Mouse (Mus musculus): ENCODE data around the gene Tmem74b. TPM values are rescaled to one million over a fixed set of nuclear protein-coding genes. Genes with fewer than 3 reads are reported as not detected.

Gene Tmem74b
- polyA plus RNA-seq, 1 experiment, result 6.8 TPM

- Histone ChIP-seq H3K4me3 (replicated peaks; ENCODE audit: insufficient read depth, low read depth, low read length) (no peak overlapping the region), H3K4me1 (ENCODE audit: control insufficient read depth, insufficient read depth, low read length) (no peaks in the 10 kb centered on the region), H3K27me3 (ENCODE audit: control insufficient read depth, insufficient read depth, low read length) (no peaks in the 10 kb centered on the region), H3K27ac (ENCODE audit: insufficient read depth, low read length) (no peak overlapping the region)
- DNase-seq, result no peak
- 89% methylated on average over 4 of the region's 4 CpGs for WGBS
- TF ChIP-seq POLR2A (IDR thresholded peaks at IDR 0.05; ENCODE audit: borderline replicate concordance, insufficient read depth, low read length) (no peak), CTCF (IDR thresholded peaks at IDR 0.05; ENCODE audit: borderline replicate concordance, insufficient read depth, low read depth, low read length) (no peak)
Observed at GRCm38 (mm10) chr2:151682976-151683375, 18.8 kb upstream of the Tmem74b start.

GRCm38 (mm10) chr2:151702146-151702850 lies 490 bp downstream of the Tmem74b start:
- TF ChIP-seq POLR2A (IDR thresholded peaks at IDR 0.05; ENCODE audit: borderline replicate concordance, insufficient read depth, low read length) (no peak), CTCF (IDR thresholded peaks at IDR 0.05; ENCODE audit: borderline replicate concordance, insufficient read depth, low read depth, low read length) (no peak)
- Histone ChIP-seq H3K4me1 (ENCODE audit: control insufficient read depth, insufficient read depth, low read length) (no peaks in the 10 kb centered on the region), H3K4me3 (replicated peaks; ENCODE audit: insufficient read depth, low read depth, low read length) (peak overlapping the region; percentile 43), H3K27ac (ENCODE audit: insufficient read depth, low read length) (no peak overlapping the region), H3K27me3 (ENCODE audit: control insufficient read depth, insufficient read depth, low read length) (no peaks in the 10 kb centered on the region)
- DNase-seq, result peak; percentile 51 to 63
- under 1% methylated on average over 74 of the region's 97 CpGs for WGBS

- DNase-seq, result no peak
- H3K27me3 ChIP-seq (ENCODE audit: control insufficient read depth, insufficient read depth, low read length), result no peaks in the 10 kb centered on the region
- no peak overlapping the region for H3K27ac ChIP-seq (ENCODE audit: insufficient read depth, low read length)
- peak overlapping the region; percentile 43 for H3K4me3 ChIP-seq (replicated peaks; ENCODE audit: insufficient read depth, low read depth, low read length)
- no peak for TF ChIP-seq CTCF (IDR thresholded peaks at IDR 0.05; ENCODE audit: borderline replicate concordance, insufficient read depth, low read depth, low read length)
- no peak for TF ChIP-seq POLR2A (IDR thresholded peaks at IDR 0.05; ENCODE audit: borderline replicate concordance, insufficient read depth, low read length)
- under 1% methylated on average over 17 of the region's 17 CpGs for WGBS
- H3K4me1 ChIP-seq (ENCODE audit: control insufficient read depth, insufficient read depth, low read length), result no peaks in the 10 kb centered on the region
Observed at GRCm38 (mm10) chr2:151702851-151703190, 1.0 kb downstream of the Tmem74b start.

GRCm38 (mm10) chr2:151712647-151713046 lies 10.8 kb downstream of the Tmem74b start:
- WGBS, result 52% methylated on average over 3 of the region's 3 CpGs

GRCm38 (mm10) chr2:151715526-151715925 lies 13.7 kb downstream of the Tmem74b start:
- Histone ChIP-seq H3K4me3 (replicated peaks; ENCODE audit: insufficient read depth, low read depth, low read length) (no peak overlapping the region), H3K4me1 (ENCODE audit: control insufficient read depth, insufficient read depth, low read length) (no peaks in the 10 kb centered on the region), H3K27me3 (ENCODE audit: control insufficient read depth, insufficient read depth, low read length) (no peaks in the 10 kb centered on the region), H3K27ac (ENCODE audit: insufficient read depth, low read length) (no peak overlapping the region)
- TF ChIP-seq POLR2A (IDR thresholded peaks at IDR 0.05; ENCODE audit: borderline replicate concordance, insufficient read depth, low read length) (no peak), CTCF (IDR thresholded peaks at IDR 0.05; ENCODE audit: borderline replicate concordance, insufficient read depth, low read depth, low read length) (no peak)
- no peak for DNase-seq
- 76% methylated on average over 4 of the region's 4 CpGs for WGBS

More at GRCm38 (mm10) chr2:151712647-151713046, 10.8 kb downstream of the Tmem74b start:
- H3K27ac ChIP-seq (ENCODE audit: insufficient read depth, low read length), result no peak overlapping the region
- H3K4me3 ChIP-seq (replicated peaks; ENCODE audit: insufficient read depth, low read depth, low read length), result no peak overlapping the region
- no peak for DNase-seq
- no peak for TF ChIP-seq CTCF (IDR thresholded peaks at IDR 0.05; ENCODE audit: borderline replicate concordance, insufficient read depth, low read depth, low read length)
- TF ChIP-seq POLR2A (IDR thresholded peaks at IDR 0.05; ENCODE audit: borderline replicate concordance, insufficient read depth, low read length), result no peak
- no peaks in the 10 kb centered on the region for H3K27me3 ChIP-seq (ENCODE audit: control insufficient read depth, insufficient read depth, low read length)
- H3K4me1 ChIP-seq (ENCODE audit: control insufficient read depth, insufficient read depth, low read length), result no peaks in the 10 kb centered on the region

GRCm38 (mm10) chr2:151716318-151717055 lies 14.7 kb downstream of the Tmem74b start:
- Histone ChIP-seq H3K4me3 (replicated peaks; ENCODE audit: insufficient read depth, low read depth, low read length) (no peak overlapping the region), H3K4me1 (ENCODE audit: control insufficient read depth, insufficient read depth, low read length) (no peaks in the 10 kb centered on the region), H3K27me3 (ENCODE audit: control insufficient read depth, insufficient read depth, low read length) (no peaks in the 10 kb centered on the region), H3K27ac (ENCODE audit: insufficient read depth, low read length) (no peak overlapping the region)
- WGBS, result 92% methylated on average over 2 of the region's 2 CpGs
- DNase-seq, result no peak
- TF ChIP-seq CTCF (IDR thresholded peaks at IDR 0.05; ENCODE audit: borderline replicate concordance, insufficient read depth, low read depth, low read length) (no peak), POLR2A (IDR thresholded peaks at IDR 0.05; ENCODE audit: borderline replicate concordance, insufficient read depth, low read length) (no peak)

- Histone ChIP-seq H3K27me3 (ENCODE audit: control insufficient read depth, insufficient read depth, low read length) (no peaks in the 10 kb centered on the region), H3K4me3 (replicated peaks; ENCODE audit: insufficient read depth, low read depth, low read length) (no peak overlapping the region), H3K4me1 (ENCODE audit: control insufficient read depth, insufficient read depth, low read length) (no peaks in the 10 kb centered on the region), H3K27ac (ENCODE audit: insufficient read depth, low read length) (no peak overlapping the region)
- DNase-seq, result no peak
- 88% methylated on average over 2 of the region's 2 CpGs for WGBS
- TF ChIP-seq POLR2A (IDR thresholded peaks at IDR 0.05; ENCODE audit: borderline replicate concordance, insufficient read depth, low read length) (no peak), CTCF (IDR thresholded peaks at IDR 0.05; ENCODE audit: borderline replicate concordance, insufficient read depth, low read depth, low read length) (no peak)
Observed at GRCm38 (mm10) chr2:151724094-151724493, 22.3 kb downstream of the Tmem74b start.
